Mouse (Mus musculus): ENCODE data around the gene Amh.

Amh gene

GRCm38 (mm10) chr10:80804916-80805315 is at the start of gene Amh:
Gene Amh (plus strand): TSS chr10:80805243.
- no peaks in the 10 kb centered on the region for H3K27me3 ChIP-seq (ENCODE audit: control insufficient read depth, insufficient read depth, low read length, poor library complexity, severe bottlenecking)
- H3K36me3 ChIP-seq (ENCODE audit: control insufficient read depth, insufficient read depth, low read length, poor library complexity, severe bottlenecking): peaks cover 5% of the 10 kb centered on the region
- no peak for DNase-seq (ENCODE audit: low read depth, low spot score)

DNA sequence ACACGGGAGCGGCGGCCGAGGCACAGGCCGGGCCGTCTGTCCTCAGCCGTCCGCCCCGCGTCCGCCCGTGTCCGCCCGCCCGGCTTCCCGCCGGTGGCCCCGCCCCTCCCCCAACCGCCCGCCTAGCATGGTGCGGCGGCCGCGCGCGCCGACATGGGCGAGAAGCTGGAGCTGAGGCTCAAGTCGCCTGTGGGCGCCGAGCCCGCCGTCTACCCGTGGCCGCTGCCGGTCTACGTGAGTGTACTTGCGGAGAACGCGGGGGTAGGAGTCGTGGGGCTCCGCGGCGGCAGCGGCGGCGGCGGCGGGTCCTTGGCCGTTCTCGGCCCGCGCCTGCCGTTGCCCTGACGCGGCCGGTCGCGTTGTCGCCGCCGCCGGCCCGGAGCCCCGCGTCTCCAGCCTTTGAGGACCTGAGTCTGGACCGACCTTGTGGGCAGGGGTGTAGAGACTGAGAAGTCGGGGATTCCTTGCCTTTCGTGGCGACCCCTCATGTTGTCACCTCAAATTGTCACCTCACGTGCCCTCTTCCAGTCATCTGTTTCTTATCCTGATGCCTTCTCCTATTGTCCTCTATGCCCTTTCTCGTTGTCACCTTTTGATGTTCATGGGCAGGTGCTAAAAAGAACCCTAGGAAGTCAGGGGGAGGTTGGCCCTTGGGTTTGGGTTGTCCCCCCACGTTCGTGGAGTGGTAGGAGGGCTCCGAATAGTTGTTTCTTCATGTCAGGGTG is 49.6 kb upstream of the Amh start:
- no peak for DNase-seq (ENCODE audit: low read depth, low spot score)
- Histone ChIP-seq H3K27me3 (ENCODE audit: control insufficient read depth, insufficient read depth, low read length, poor library complexity, severe bottlenecking) (no peaks in the 10 kb centered on the region), H3K36me3 (ENCODE audit: control insufficient read depth, insufficient read depth, low read length, poor library complexity, severe bottlenecking) (no peaks in the 10 kb centered on the region)

DNA sequence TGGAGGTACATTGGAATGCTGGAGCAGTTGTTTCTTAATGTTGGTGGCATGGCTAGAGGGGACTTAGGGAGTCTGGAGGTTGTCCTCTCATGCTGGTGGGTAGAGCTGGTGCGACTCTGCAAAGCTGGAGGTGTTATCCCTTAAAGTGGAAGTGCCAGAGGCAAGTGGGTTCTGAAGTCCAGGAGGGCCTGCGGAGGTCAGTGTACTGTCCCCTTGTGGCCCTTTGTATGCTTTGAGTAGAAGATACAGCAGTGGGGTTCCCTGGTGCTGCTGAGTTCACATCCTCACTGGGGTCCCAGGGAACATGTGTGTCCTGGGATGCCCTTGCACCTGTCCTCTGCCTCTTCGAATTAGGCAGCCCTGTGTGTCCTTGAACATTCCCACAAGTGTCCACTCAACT is 48.9 kb upstream of the Amh start:
- Histone ChIP-seq H3K27me3 (ENCODE audit: control insufficient read depth, insufficient read depth, low read length, poor library complexity, severe bottlenecking) (no peaks in the 10 kb centered on the region), H3K36me3 (ENCODE audit: control insufficient read depth, insufficient read depth, low read length, poor library complexity, severe bottlenecking) (no peaks in the 10 kb centered on the region)
- DNase-seq (ENCODE audit: low read depth, low spot score): no peak

DNA sequence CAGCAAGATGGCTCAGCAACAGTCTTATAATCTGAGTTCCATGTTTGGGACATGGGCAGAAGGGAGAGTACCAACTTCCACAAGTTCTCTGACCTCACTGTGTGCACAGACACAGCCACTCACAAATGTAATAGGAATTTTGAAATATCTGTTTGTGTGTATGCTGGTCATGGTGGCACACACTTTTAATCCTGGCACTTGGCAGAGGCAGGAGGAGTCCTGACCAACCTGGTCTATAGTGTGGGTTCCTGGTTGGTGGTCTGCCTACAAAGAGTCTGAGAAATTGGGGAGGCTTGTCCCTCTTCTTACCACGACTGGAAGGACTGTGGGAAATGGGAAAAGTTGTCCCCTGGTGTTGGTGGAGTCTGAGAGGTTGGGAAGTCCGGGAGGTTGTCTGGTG is 48.5 kb upstream of the Amh start:
- Histone ChIP-seq H3K36me3 (ENCODE audit: control insufficient read depth, insufficient read depth, low read length, poor library complexity, severe bottlenecking) (no peaks in the 10 kb centered on the region), H3K27me3 (ENCODE audit: control insufficient read depth, insufficient read depth, low read length, poor library complexity, severe bottlenecking) (no peaks in the 10 kb centered on the region)
- DNase-seq (ENCODE audit: low read depth, low spot score): no peak

DNA sequence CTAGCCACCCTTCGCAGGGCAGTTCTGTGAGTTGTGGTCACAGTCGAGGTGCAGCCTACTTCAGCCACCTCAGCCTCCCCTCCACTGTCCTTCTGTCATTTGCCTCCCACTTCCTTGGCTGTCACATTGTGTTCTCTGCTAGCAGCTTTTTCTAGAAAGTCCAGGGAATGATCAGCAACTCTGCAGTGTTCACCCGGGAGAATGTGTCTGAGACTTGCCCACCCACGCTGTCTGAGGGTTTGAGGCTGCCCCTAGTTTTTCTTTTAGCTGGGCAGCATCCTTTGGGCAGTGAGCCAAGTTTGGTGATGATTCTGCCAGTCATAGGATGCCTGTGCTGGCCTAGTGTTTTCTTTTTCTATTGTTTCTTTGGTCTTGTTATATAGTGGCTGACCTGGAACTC is 48.1 kb upstream of the Amh start:
- DNase-seq (ENCODE audit: low read depth, low spot score): no peak
- no peaks in the 10 kb centered on the region for H3K36me3 ChIP-seq (ENCODE audit: control insufficient read depth, insufficient read depth, low read length, poor library complexity, severe bottlenecking)
- no peaks in the 10 kb centered on the region for H3K27me3 ChIP-seq (ENCODE audit: control insufficient read depth, insufficient read depth, low read length, poor library complexity, severe bottlenecking)

DNA sequence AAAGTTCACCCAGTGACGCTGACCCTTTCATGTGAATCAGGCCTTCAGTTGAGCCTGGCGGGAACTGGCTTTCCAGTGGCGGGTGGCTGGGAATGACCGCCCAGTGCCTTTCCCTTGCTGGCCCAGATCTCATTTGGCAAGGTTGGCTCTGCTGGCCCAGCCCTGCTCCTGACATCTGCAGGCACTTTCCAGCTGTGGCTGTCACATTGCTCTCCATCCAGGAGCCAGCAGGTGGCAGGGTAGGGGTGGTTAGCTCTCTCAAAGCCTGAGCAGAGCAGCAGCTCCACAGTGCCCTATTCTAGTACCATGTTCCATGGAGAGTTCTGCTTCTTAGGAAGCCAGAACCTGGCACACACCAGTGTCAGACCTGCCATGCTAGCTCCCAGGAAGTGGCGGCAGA is 47.3 kb upstream of the Amh start:
- Histone ChIP-seq H3K36me3 (ENCODE audit: control insufficient read depth, insufficient read depth, low read length, poor library complexity, severe bottlenecking) (no peaks in the 10 kb centered on the region), H3K27me3 (ENCODE audit: control insufficient read depth, insufficient read depth, low read length, poor library complexity, severe bottlenecking) (no peaks in the 10 kb centered on the region)
- peak; percentile 75 for DNase-seq (ENCODE audit: low read depth, low spot score)

DNA sequence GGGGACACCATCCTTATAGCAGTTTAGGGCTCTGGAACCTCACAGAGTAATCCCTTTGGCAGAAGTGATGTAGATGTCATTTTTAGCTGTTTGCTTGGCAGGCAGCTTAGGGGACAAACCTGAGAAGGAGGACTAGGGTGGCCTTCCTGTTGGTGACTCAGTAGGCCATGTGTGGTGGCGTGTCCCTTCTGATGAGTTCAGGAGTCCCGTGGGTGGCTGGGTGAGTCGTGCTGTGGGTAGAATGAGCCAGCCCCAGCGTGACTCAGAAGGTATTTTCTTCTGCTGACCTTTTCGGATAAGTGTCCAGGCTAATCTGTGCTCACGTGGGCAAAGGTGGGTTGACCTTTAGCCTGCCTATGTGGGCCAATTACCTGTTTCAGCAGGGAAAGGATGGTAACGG is 46.4 kb upstream of the Amh start:
- DNase-seq (ENCODE audit: low read depth, low spot score): no peak
- no peaks in the 10 kb centered on the region for H3K27me3 ChIP-seq (ENCODE audit: control insufficient read depth, insufficient read depth, low read length, poor library complexity, severe bottlenecking)
- no peaks in the 10 kb centered on the region for H3K36me3 ChIP-seq (ENCODE audit: control insufficient read depth, insufficient read depth, low read length, poor library complexity, severe bottlenecking)

DNA sequence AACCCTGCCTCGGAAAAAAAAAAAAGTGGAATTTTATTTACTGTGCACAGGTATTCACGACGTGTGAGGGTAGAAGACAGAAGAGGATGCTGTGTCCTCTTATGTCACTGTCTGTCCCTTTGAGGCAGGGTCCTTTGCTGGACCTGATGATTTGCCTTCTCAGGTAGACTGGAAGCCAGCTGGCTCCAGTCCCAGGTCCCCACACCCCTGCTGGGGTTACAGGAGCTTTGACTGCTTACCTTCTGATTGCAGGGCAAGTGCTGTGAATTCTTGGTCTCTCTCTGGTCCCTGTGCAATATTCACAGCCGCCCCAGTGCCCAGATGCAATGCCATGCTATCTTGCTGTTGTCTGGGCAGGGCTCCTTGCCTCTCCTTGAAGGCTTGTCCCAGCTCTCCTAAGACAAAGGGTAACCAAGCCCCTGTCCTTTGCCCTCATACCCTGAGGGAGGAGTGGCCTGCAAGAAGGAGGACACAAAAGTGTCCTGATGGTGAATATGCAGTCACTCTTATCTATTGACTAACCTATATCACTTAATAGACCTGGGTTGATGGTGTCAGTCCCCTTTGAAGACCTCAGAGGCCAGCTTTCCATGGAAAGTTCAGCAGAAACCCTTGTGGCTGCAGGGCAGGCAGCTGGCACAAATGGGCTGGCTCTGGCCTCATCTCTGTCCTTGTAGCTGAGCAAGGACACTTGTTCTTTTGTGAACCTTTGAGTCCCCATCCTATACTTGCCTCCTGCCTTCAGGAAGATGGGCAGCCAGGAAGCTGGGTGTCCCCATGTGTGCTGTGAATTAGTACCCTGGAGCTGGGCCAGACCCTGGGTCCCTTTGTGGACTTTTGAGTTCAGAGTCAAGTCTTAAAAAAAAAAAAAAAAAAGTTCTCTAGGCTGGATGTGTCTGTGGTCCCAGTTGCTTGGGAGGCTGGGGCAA is 44.2 kb upstream of the Amh start:
- no peaks in the 10 kb centered on the region for H3K27me3 ChIP-seq (ENCODE audit: control insufficient read depth, insufficient read depth, low read length, poor library complexity, severe bottlenecking)
- H3K36me3 ChIP-seq (ENCODE audit: control insufficient read depth, insufficient read depth, low read length, poor library complexity, severe bottlenecking): no peaks in the 10 kb centered on the region; the same call in 1 of the 2 replicates
- DNase-seq (ENCODE audit: low read depth, low spot score): no peak

GRCm38 (mm10) chr10:80761821-80762220 is 43.2 kb upstream of the Amh start:
- no peak for DNase-seq (ENCODE audit: low read depth, low spot score)
- Histone ChIP-seq H3K27me3 (ENCODE audit: control insufficient read depth, insufficient read depth, low read length, poor library complexity, severe bottlenecking) (no peaks in the 10 kb centered on the region), H3K36me3 (ENCODE audit: control insufficient read depth, insufficient read depth, low read length, poor library complexity, severe bottlenecking) (peaks cover 2% of the 10 kb centered on the region)

GRCm38 (mm10) chr10:80763502-80763901 is 41.5 kb upstream of the Amh start:
- no peak for DNase-seq (ENCODE audit: low read depth, low spot score)
- Histone ChIP-seq H3K27me3 (ENCODE audit: control insufficient read depth, insufficient read depth, low read length, poor library complexity, severe bottlenecking) (no peaks in the 10 kb centered on the region), H3K36me3 (ENCODE audit: control insufficient read depth, insufficient read depth, low read length, poor library complexity, severe bottlenecking) (peaks cover 9% of the 10 kb centered on the region)

- no peak for DNase-seq (ENCODE audit: low read depth, low spot score)
- Histone ChIP-seq H3K36me3 (ENCODE audit: control insufficient read depth, insufficient read depth, low read length, poor library complexity, severe bottlenecking) (peaks cover 9% of the 10 kb centered on the region), H3K27me3 (ENCODE audit: control insufficient read depth, insufficient read depth, low read length, poor library complexity, severe bottlenecking) (no peaks in the 10 kb centered on the region)
These were observed 39.3 kb upstream of the Amh start for GRCm38 (mm10) chr10:80765746-80766145.

GRCm38 (mm10) chr10:80766161-80766815 is 38.8 kb upstream of the Amh start:
- Histone ChIP-seq H3K27me3 (ENCODE audit: control insufficient read depth, insufficient read depth, low read length, poor library complexity, severe bottlenecking) (no peaks in the 10 kb centered on the region), H3K36me3 (ENCODE audit: control insufficient read depth, insufficient read depth, low read length, poor library complexity, severe bottlenecking) (peaks cover 10% of the 10 kb centered on the region)
- DNase-seq (ENCODE audit: low read depth, low spot score): no peak

GRCm38 (mm10) chr10:80768365-80768764 is 36.7 kb upstream of the Amh start:
- Histone ChIP-seq H3K27me3 (ENCODE audit: control insufficient read depth, insufficient read depth, low read length, poor library complexity, severe bottlenecking) (no peaks in the 10 kb centered on the region), H3K36me3 (ENCODE audit: control insufficient read depth, insufficient read depth, low read length, poor library complexity, severe bottlenecking) (peaks cover 20% of the 10 kb centered on the region)
- no peak for DNase-seq (ENCODE audit: low read depth, low spot score)

- no peak for DNase-seq (ENCODE audit: low read depth, low spot score)
- H3K36me3 ChIP-seq (ENCODE audit: control insufficient read depth, insufficient read depth, low read length, poor library complexity, severe bottlenecking): peaks cover 19% of the 10 kb centered on the region
- no peaks in the 10 kb centered on the region for H3K27me3 ChIP-seq (ENCODE audit: control insufficient read depth, insufficient read depth, low read length, poor library complexity, severe bottlenecking)
These were observed 31.2 kb upstream of the Amh start for GRCm38 (mm10) chr10:80773816-80774215.

GRCm38 (mm10) chr10:80774549-80774948 is 30.5 kb upstream of the Amh start:
- Histone ChIP-seq H3K27me3 (ENCODE audit: control insufficient read depth, insufficient read depth, low read length, poor library complexity, severe bottlenecking) (no peaks in the 10 kb centered on the region), H3K36me3 (ENCODE audit: control insufficient read depth, insufficient read depth, low read length, poor library complexity, severe bottlenecking) (peaks cover 19% of the 10 kb centered on the region)
- peak; percentile 78 for DNase-seq (ENCODE audit: low read depth, low spot score)
